Mouse (Mus musculus) G1E (cell line): ENCODE results near the gene Ern1. TPM values are rescaled to one million over a fixed set of nuclear protein-coding genes. Genes with fewer than 3 reads are reported as not detected.
"Not testable (repeated sequence)": the region's sequence is repeated elsewhere in the genome, so short reads cannot be mapped to it uniquely, and the experiment has no call there.

Experiments
- ATAC-seq: 2 replicates; pipeline ENCODE4 v1.8.0; 2016; ENCODE audit warnings: mild to moderate bottlenecking; ENCODE audit not compliant: insufficient number of reproducible peaks, poor library complexity, low FRiP score, severe bottlenecking; ENCODE audit errors: extremely low read depth
- DNase-seq: peaks from one replicate; pipeline ENCODE4 v3.0.0; 2012; ENCODE audit warnings: low spot score
- H3K27me3 ChIP-seq: 2 replicates; pipeline ENCODE4 v1.6.1; 2012; ENCODE audit warnings: mild to moderate bottlenecking, low read length, inconsistent platforms; ENCODE audit not compliant: insufficient read depth
- H3K36me3 ChIP-seq: replicated peaks from 2 replicates; pipeline ENCODE3; 2012; ENCODE audit warnings: mild to moderate bottlenecking, inconsistent platforms
- H3K4me1 ChIP-seq: 2 replicates; pipeline ENCODE4 v1.6.1; 2012; ENCODE audit warnings: low read depth, low read length, inconsistent platforms, mixed read lengths; ENCODE audit not compliant: insufficient read depth
- H3K4me3 ChIP-seq: 2 replicates; pipeline ENCODE4 v1.5.1; 2012; ENCODE audit warnings: low read depth, mild to moderate bottlenecking, inconsistent platforms, low read length, moderate library complexity, mixed read lengths
- H3K9me3 ChIP-seq: replicated peaks from 2 replicates; pipeline ENCODE4 v1.6.1; 2012; ENCODE audit warnings: inconsistent platforms
- CTCF ChIP-seq: IDR thresholded peaks from 2 replicates; pipeline ENCODE4 v1.5.1; 2012; ENCODE audit warnings: low read depth, low read length, inconsistent platforms, mixed read lengths
- GATA1 ChIP-seq: IDR thresholded peaks from 2 replicates; pipeline ENCODE4 v1.6.1; 2012; ENCODE audit warnings: borderline replicate concordance, low read length, inconsistent platforms, mixed read lengths
- GATA2 ChIP-seq: IDR thresholded peaks from 2 replicates; pipeline ENCODE4 v1.6.1; 2012; ENCODE audit warnings: low read depth, low read length, inconsistent platforms, borderline replicate concordance
- POLR2AphosphoS5 ChIP-seq: IDR thresholded peaks from 2 replicates; pipeline ENCODE4 v1.6.1; 2012; ENCODE audit warnings: low read depth, low read length, inconsistent platforms; ENCODE audit not compliant: insufficient replicate concordance
- TAL1 ChIP-seq: conservative IDR thresholded peaks from 2 replicates; pipeline ENCODE4 v1.6.1; 2012; ENCODE audit warnings: low read depth, low read length, inconsistent platforms, mixed read lengths
- polyA plus RNA-seq: library from polyadenylated mRNA; stranded (reverse); fragments of >175 nt; gene quantifications from 2 replicates; pipeline ENCODE4 v1.2.3, GENCODE M21; 2012
- total RNA-seq, 2 experiments: library from RNA; stranded (forward) in 1 of 2; stranded (reverse) in 1 of 2; fragments of 200-1000 nt in 1 of 2; fragments of >200 nt in 1 of 2; fragmentation: Nextera tagmentation in 1 of 2; gene quantifications; 2 replicates each; pipeline ENCODE4 v1.2.3; 2014 to 2017

Ern1 gene
- total and polyA plus RNA-seq, 3 experiments = 11.0 to 44.5 (median 11.5) TPM

- no peaks in the 10 kb centered on the region for H3K9me3 ChIP-seq
- H3K27me3 ChIP-seq = no peaks in the 10 kb centered on the region
- ATAC-seq (no peak), DNase-seq (no peak)
- no peak for TF ChIP-seq TAL1
- no peak for TF ChIP-seq POLR2AphosphoS5
- TF ChIP-seq GATA2 = no peak
- TF ChIP-seq CTCF = no peak
- TF ChIP-seq GATA1 = no peak
- no peak overlapping the region for H3K4me3 ChIP-seq
- peaks cover 94% of the 10 kb centered on the region for H3K36me3 ChIP-seq
- H3K4me1 ChIP-seq = peaks cover 2% of the 10 kb centered on the region; the same call in 1 of the 2 replicates
Measured at GRCm38 (mm10) chr11:106398481-106398880, 89.2 kb downstream of the Ern1 start.

GRCm38 (mm10) chr11:106397656-106398055 is 90.0 kb downstream of the Ern1 start:
- peaks cover 92% of the 10 kb centered on the region for H3K36me3 ChIP-seq
- no peak for DNase-seq
- TF ChIP-seq GATA1 = no peak
- TF ChIP-seq CTCF = no peak
- H3K9me3 ChIP-seq = no peaks in the 10 kb centered on the region
- peaks cover 8% of the 10 kb centered on the region; the same call in 1 of the 2 replicates for H3K4me1 ChIP-seq
- H3K4me3 ChIP-seq = no peak overlapping the region
- ATAC-seq = no peak
- no peaks in the 10 kb centered on the region for H3K27me3 ChIP-seq

- not testable (repeated sequence) for ATAC-seq, H3K9me3 ChIP-seq, H3K27me3 ChIP-seq, H3K4me3 ChIP-seq, DNase-seq
- Histone ChIP-seq H3K4me1 (peaks cover 14% of the 10 kb centered on the region; the same call in 1 of the 2 replicates), H3K36me3 (peaks cover 57% of the 10 kb centered on the region)
Measured at GRCm38 (mm10) chr11:106394055-106394454, 93.6 kb downstream of the Ern1 start.

GRCm38 (mm10) chr11:106393331-106393616 is 94.4 kb downstream of the Ern1 start:
- Histone ChIP-seq H3K4me1 (peaks cover 15% of the 10 kb centered on the region; the same call in 1 of the 2 replicates), H3K36me3 (peaks cover 49% of the 10 kb centered on the region), H3K27me3 (no peaks in the 10 kb centered on the region), H3K9me3 (no peaks in the 10 kb centered on the region), H3K4me3 (no peak overlapping the region)
- DNase-seq (no peak), ATAC-seq (no peak)
- TF ChIP-seq TAL1 = no peak

- no peak for DNase-seq
- peaks cover 19% of the 10 kb centered on the region for H3K4me1 ChIP-seq
- TF ChIP-seq TAL1 = no peak
- TF ChIP-seq CTCF = no peak
- no peak for TF ChIP-seq GATA1
- TF ChIP-seq GATA2 = no peak
- TF ChIP-seq POLR2AphosphoS5 = no peak
- H3K4me3 ChIP-seq = no peak overlapping the region
- H3K9me3 ChIP-seq = no peaks in the 10 kb centered on the region
- H3K36me3 ChIP-seq = peaks cover 44% of the 10 kb centered on the region
- ATAC-seq = no peak
- H3K27me3 ChIP-seq = no peaks in the 10 kb centered on the region
Measured at GRCm38 (mm10) chr11:106392597-106393330, 94.9 kb downstream of the Ern1 start.

- Histone ChIP-seq H3K9me3 (no peaks in the 10 kb centered on the region), H3K4me1 (peaks cover 23% of the 10 kb centered on the region), H3K27me3 (no peaks in the 10 kb centered on the region), H3K36me3 (peaks cover 33% of the 10 kb centered on the region), H3K4me3 (no peak overlapping the region)
- no peak for TF ChIP-seq TAL1
- no peak for TF ChIP-seq GATA1
- peak; percentile 92 for TF ChIP-seq CTCF
- TF ChIP-seq POLR2AphosphoS5 = no peak
- no peak for TF ChIP-seq GATA2
- ATAC-seq = peak; percentile 59; the same call in 1 of the 2 replicates
- DNase-seq = peak; percentile 65
Measured at GRCm38 (mm10) chr11:106391546-106392188, 96.0 kb downstream of the Ern1 start.

- DNase-seq (no peak), ATAC-seq (no peak)
- Histone ChIP-seq H3K4me3 (no peak overlapping the region), H3K9me3 (no peaks in the 10 kb centered on the region), H3K4me1 (peaks cover 23% of the 10 kb centered on the region), H3K27me3 (no peaks in the 10 kb centered on the region), H3K36me3 (peaks cover 24% of the 10 kb centered on the region)
- no peak for TF ChIP-seq POLR2AphosphoS5
- TF ChIP-seq GATA1 = no peak
- no peak for TF ChIP-seq GATA2
Measured at GRCm38 (mm10) chr11:106390757-106391156, 96.9 kb downstream of the Ern1 start.
